Mouse (Mus musculus): Measurements from ENCODE around the gene Gak.

The Gak gene

GRCm38 (mm10) chr5:108629634-108630483, at the start of gene Gak, which contains the start of gene Tmem175:
TSS of gene Gak (minus strand) at chr5:108629755.
TSS of gene Tmem175 (plus strand) at chr5:108629770.
- DNase-seq (ENCODE audit: extremely low spot score): peak; percentile 89

DNA sequence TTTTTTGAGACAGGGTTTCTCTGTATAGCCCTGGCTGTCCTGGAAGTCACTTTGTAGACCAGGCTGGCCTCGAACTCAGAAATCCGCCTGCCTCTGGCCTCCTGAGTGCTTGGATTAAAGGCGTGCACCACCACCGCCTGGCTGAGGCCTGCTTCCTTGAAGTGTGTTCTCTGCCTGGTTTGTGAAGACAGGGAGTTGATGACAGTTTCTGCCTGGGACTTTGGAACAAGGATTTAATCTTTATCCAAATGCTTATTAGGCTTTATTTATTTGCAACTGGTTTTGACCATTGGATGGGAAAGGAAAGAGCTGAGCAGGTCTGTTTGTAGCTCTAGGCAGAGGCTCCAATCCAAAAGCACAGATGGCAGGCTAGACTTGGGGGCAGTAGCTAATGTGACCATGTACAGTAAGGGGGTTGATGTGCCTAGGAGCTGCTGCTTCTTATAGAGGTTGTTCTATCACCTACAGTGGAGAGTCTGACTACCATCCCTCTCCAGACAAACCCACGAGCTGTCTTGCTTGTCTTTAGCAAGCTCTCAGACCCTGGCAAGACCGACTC, 48.8 kb upstream of the Gak start:
- DNase-seq (ENCODE audit: extremely low spot score): no peak

DNA sequence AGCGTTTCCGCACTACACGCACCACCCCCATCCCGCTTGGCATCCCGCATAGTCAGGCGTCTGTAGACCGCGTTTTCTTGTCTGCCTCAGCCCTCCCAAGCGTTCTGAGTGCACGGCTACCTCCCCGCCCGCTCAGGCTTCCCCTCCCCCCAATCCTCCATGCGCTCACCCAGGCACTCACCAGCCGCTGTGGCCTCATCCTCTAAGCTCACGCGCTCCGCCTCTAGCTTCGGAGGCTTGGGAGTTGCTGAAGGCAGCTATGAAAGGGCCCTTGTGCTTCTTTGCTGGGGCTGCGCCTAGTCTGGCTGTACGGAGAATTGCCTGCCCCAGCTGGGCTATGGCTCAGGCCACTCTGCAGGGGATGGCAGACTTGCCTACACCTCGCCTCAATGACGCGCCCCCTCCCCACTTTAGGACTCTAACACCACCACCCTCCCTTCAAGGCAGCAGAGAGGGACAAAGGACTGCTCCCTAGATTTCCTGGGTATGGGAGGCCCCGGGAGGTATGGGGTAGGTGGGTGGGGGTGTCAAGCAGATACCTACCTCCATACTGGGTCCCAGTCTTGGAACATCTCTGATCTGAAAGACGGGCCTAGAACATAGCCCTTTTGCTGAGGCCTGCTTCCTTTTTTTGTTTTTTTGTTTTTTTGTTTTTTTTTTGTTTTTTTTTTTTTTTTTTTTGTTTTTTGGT, 48.2 kb upstream of the Gak start:
- peak; percentile 79 for DNase-seq (ENCODE audit: extremely low spot score)

GRCm38 (mm10) chr5:108676772-108677498, 47.4 kb upstream of the Gak start:
- no peak for DNase-seq (ENCODE audit: extremely low spot score)

DNA sequence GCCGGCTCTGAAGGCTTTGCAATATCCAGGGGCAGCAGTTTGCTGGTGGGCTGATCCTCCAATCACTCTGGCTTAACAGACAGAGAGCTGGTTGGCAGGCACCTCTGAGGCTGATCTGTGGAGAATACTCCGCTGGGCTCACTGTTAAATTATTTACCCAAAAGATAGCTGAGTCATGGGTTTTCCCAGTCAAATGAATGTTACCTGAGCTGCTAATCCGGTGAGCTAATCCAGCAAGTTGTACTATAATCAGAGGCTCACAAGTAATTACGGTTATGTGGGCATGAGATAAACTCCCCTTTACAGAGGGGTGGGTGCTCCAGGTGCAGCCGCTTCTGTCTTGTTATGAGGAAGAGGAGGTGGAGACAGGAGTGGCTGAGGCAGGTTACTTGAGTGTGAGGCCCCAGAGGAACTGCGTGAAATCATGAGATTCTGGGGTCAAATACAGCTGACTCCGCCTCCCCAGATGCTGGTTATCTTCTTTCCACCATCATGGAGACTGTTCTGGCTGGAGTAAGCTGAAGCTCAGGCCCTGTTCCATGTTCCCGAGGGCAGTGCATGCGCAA, 45.8 kb upstream of the Gak start, which contains the start of gene Slc26a1:
Gene Slc26a1, minus strand, starts transcription at position 319 of the 566 bp plus-strand sequence.
- no peak for DNase-seq (ENCODE audit: extremely low spot score)

DNA sequence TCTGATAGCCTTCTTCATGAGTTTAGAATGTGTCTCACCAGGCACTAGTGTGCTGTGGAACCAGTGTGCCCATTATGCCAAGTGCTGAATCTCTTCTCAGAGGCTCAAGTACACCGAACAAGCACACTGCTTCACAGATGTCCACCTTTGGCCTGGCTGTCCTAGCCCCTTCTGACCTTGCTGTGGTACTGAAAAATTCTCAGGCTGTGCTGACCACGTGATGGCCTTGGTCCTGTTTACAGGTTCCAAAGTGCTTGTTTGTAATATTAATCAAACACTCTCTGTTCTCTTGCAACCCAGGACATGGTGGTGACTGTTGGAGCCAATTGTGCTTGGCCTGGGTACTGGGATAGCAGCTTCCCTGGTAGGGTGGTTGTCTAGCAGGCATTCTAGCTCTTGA, 45.1 kb upstream of the Gak start:
- no peak for DNase-seq (ENCODE audit: extremely low spot score)

DNA sequence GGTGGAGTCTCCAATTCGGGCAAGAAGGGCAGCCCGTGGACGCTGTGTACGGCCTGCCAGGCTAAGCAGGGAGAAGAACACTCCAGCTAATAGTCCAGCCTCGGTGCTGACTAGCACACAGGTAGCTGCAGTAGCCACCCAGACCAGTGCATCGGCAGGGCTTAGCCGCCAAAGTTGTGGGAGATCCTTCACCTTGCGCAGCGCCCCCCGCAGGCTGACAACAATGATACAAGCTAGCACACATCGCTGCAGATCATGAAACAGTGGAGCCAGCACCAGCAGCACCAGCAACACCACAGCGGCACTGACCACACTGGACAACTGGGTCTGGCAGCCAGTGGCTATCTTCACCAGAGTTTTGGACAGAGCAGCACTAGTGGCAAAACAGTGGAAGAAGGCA, 42.2 kb upstream of the Gak start:
- DNase-seq (ENCODE audit: extremely low spot score): no peak

DNA sequence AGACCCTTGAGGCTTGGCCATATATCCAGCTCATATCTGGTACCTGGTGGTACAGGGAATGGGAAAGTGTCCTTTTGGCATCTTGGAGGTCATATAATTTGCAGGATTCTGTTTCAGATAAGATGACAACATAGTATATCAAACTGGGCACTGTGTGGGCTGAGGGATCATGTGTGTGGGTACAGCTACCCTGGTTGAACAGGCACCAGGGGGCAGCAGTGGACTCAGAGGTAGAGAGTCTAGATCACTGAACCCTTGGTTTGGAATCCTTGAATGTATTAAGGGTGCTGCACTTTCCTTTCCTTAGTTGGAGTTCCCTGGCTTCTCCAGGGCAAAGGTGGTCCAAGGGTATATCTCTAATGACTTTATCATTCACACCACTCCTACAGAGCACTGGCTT, 41.2 kb upstream of the Gak start:
- DNase-seq (ENCODE audit: extremely low spot score): peak; percentile 31

DNA sequence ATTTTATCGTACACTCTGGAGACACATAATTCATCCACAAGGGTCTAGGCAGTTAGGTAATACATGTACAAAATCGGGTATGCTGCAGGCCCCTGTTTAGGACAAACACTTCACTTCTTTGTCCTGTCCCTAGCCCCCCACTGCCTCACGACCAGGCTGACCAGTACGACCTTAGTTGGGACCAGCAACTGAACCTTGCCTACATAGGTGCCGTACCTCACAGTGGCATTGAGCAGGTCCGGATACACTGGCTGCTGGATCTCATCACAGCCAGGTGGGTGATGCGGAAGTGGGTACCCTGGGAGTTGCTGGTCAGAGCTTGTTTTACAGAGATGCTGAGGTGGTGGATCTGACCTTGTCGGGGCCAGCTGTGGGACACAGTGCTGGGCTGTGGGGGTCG, 40.4 kb upstream of the Gak start:
- DNase-seq (ENCODE audit: extremely low spot score): no peak

GRCm38 (mm10) chr5:108668977-108669936, 39.7 kb upstream of the Gak start, which contains the start of gene Dgkq:
TSS of gene Dgkq (minus strand) at chr5:108669672.
- peak; percentile 83 for DNase-seq (ENCODE audit: extremely low spot score)

- no peak for DNase-seq (ENCODE audit: extremely low spot score)
Observed at GRCm38 (mm10) chr5:108668387-108668932, 38.9 kb upstream of the Gak start.

DNA sequence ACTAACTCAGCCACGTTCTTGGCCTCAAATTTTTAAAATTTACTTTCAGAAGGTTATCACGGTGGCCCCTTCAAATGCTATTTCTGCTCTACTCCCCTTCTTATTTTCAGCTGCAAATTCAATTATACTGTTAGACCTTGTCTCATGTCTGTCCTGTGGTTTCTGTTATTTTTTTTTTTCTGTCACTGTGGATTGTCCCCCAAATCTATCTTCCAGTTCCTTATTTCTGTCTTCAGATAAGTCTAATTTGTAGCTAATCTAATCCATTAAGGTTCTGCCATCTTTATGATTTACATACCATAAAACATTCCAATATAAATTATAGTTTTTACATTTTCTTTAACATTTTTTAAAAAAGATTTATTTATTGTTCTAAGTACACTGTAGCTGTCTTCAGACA, 37.8 kb upstream of the Gak start:
- DNase-seq (ENCODE audit: extremely low spot score): no peak

GRCm38 (mm10) chr5:108665066-108665465, 35.5 kb upstream of the Gak start:
- DNase-seq (ENCODE audit: extremely low spot score): no peak

DNA sequence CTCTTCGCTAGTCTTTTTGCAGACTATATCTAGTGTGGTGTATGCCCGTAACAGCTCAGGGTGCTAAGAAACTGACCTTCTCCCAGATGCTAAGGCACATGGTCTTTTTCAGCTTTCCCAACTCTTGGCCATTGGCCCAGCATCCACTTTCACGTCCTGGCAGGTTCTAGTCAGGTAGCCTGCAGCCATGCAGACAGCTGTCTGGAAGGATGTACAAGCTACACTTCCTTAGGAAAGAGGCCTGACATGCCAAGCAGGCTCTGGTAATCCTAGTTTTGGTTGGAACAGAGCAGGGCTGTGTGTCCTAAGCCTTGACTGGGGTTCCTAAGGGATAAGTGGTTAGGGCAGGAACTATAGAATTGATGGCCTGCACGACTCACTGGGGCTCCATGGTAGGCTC, 33.2 kb upstream of the Gak start:
- DNase-seq (ENCODE audit: extremely low spot score): no peak

- peak; percentile 87 for DNase-seq (ENCODE audit: extremely low spot score)
Observed at GRCm38 (mm10) chr5:108660632-108661268, 31.2 kb upstream of the Gak start.

- DNase-seq (ENCODE audit: extremely low spot score): no peak
Observed at GRCm38 (mm10) chr5:108659698-108660631, 30.4 kb upstream of the Gak start, which contains the start of gene Idua. TSS of gene Idua (plus strand) at chr5:108660331.

GRCm38 (mm10) chr5:108658611-108659010, 29.1 kb upstream of the Gak start:
- no peak for DNase-seq (ENCODE audit: extremely low spot score)

GRCm38 (mm10) chr5:108657406-108657805, 27.9 kb upstream of the Gak start:
- DNase-seq (ENCODE audit: extremely low spot score): no peak

Measured in embryo, embryonic 9.5 days (tissue).